Mouse (Mus musculus) kidney, embryonic 14.5 days (tissue): ENCODE data around the gene Snx5. TPM values are rescaled to one million over a fixed set of nuclear protein-coding genes. Genes with fewer than 3 reads are reported as not detected.

Experiments
- ATAC-seq: fragments of 200-750 bp; cut with Nextera tagmentation; 2 replicates; pipeline ENCODE4 v1.8.0; 2017; ENCODE audit warnings: moderate number of reproducible peaks, mild to moderate bottlenecking, moderate TSS enrichment, moderate library complexity; ENCODE audit not compliant: low FRiP score, low TSS enrichment
- H3K27ac ChIP-seq: fragments of 300-500 bp; sonication (generic); 2 replicates; pipeline ENCODE4 v1.5.1; 2014; ENCODE audit warnings: low read depth, mild to moderate bottlenecking, low read length, moderate library complexity, mixed read lengths
- H3K27me3 ChIP-seq: fragments of 300-500 bp; sonication (generic); 2 replicates; pipeline ENCODE4 v1.6.1; 2014; ENCODE audit warnings: mild to moderate bottlenecking, low read length; ENCODE audit not compliant: control insufficient read depth, insufficient read depth
- H3K36me3 ChIP-seq: fragments of 300-500 bp; sonication (generic); 2 replicates; pipeline ENCODE4 v1.6.1; 2014; ENCODE audit warnings: low read length, mixed read lengths; ENCODE audit not compliant: control insufficient read depth, insufficient read depth
- H3K4me1 ChIP-seq: fragments of 300-500 bp; sonication (generic); 2 replicates; pipeline ENCODE4 v1.6.1; 2014; ENCODE audit warnings: low read length, mixed read lengths; ENCODE audit not compliant: control insufficient read depth, insufficient read depth
- H3K4me2 ChIP-seq: fragments of 300-500 bp; sonication (generic); replicated peaks from 2 replicates; pipeline ENCODE4 v1.6.1; 2014; ENCODE audit warnings: low read depth, mild to moderate bottlenecking, low read length
- H3K4me3 ChIP-seq: fragments of 300-500 bp; sonication (generic); 2 replicates; pipeline ENCODE4 v1.5.1; 2014; ENCODE audit warnings: mild to moderate bottlenecking, low read length
- H3K9ac ChIP-seq: fragments of 300-500 bp; sonication (generic); 2 replicates; pipeline ENCODE4 v1.6.1; 2014; ENCODE audit warnings: low read depth, mild to moderate bottlenecking, low read length, moderate library complexity
- H3K9me3 ChIP-seq: fragments of 300-500 bp; sonication (generic); 2 replicates; pipeline ENCODE4 v1.6.1; 2016; ENCODE audit warnings: low read length; ENCODE audit not compliant: control insufficient read depth
- WGBS: fragments of 180-500 bp; shearing (Covaris S2); extraction: QIAGEN DNeasy Blood & Tissue Kit; methylation state at CpG from one replicate; pipeline ENCODE4 v1.1.7; 2014; 5-methylcytosine and 5-hydroxymethylcytosine counted together
- polyA plus RNA-seq: library from polyadenylated mRNA; unstranded; fragments of >200 nt; fragmentation: Nextera tagmentation; extraction: Ambion mirVana; gene quantifications from 2 replicates; pipeline ENCODE4 v1.2.1, GENCODE M21; 2014

Gene Snx5
- polyA plus RNA-seq, 1 experiment from 2014 or later, result 155 TPM

DNA sequence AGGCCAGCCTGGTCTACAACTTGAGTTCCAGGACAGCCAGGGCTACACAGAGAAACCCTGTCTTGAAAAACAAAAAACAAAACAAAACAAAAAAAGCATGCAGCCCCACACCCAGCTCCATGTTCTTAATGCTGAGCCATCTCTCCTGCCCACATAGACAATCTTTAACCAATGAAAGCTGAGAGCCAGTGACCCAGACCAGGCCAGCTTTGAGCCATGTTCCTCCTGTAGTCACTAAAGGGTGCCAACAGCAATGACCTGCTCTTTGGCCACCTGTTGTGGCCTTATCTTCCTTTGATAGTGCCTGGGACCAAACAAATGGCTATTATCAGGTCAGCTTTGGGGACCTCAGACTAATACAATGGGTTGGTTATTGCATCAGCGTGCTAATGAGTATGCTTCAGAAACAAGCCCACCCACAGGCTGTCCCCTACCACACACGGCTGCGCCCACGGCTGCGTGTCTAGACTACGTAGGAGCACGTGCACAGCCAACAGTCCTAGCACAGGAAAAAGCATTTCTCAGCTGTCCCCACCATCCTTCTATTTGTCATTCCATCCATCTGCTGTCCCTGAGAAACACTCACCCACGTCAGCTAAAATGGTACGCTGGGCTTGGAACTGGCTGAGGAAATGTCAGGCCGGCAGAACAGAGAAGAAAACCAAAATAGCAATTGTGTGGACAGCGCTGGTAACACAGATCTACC is 21.0 kb upstream of the Snx5 start:
- Histone ChIP-seq H3K36me3 (no peaks in the 10 kb centered on the region), H3K4me1 (no peaks in the 10 kb centered on the region), H3K9me3 (no peaks in the 10 kb centered on the region), H3K27ac (no peak overlapping the region), H3K9ac (no peak overlapping the region), H3K4me2 (no peak overlapping the region), H3K27me3 (no peaks in the 10 kb centered on the region), H3K4me3 (no peak overlapping the region)
- 78% methylated on average over 11 of the region's 11 CpGs for WGBS
- no peak for ATAC-seq

DNA sequence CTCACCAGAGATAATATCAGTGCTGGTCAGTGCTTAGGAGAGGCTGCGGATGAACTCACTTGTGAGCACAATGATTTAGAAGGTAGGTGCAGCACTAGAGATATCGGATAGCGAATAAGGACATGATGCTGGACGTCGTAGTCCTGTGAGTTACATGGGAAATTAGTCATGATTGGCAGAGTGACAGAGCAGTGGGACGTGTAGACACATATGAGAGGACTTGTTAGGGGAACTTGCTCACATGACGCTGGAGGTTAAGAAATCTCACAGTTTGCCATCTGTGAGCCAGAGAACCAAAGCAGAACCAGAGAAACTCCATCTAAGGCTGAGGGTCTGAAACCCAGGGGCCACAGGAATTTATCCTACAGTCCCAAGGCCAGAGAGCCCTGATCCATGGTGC is 19.6 kb upstream of the Snx5 start:
- ATAC-seq, result no peak
- WGBS, result 66% methylated on average over 7 of the region's 7 CpGs
- H3K27ac ChIP-seq, result no peak overlapping the region
- H3K9ac ChIP-seq, result no peak overlapping the region
- H3K4me2 ChIP-seq, result no peak overlapping the region
- no peaks in the 10 kb centered on the region for H3K9me3 ChIP-seq
- H3K4me1 ChIP-seq, result no peaks in the 10 kb centered on the region
- H3K4me3 ChIP-seq, result no peak overlapping the region
- no peaks in the 10 kb centered on the region for H3K36me3 ChIP-seq
- no peaks in the 10 kb centered on the region for H3K27me3 ChIP-seq

DNA sequence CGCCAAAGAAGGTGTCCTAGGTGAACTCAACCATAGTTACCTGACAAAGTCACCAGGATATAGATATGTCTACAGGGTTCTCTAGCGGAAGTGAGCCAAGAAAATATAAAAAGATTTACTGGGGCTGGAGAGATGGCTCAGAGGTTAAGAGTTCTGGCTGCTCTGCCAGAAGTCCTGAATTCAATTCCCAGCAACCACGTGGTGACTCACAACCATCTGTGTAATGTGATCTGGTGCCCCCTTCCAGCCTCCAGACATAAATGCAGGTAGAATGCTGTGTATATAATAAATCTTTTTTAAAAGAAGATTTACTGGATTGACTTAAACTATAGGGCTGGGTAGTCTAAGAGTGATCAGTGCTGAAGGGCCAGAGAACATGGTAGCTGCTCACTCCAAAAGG is 10.7 kb upstream of the Snx5 start:
- H3K27me3 ChIP-seq, result no peaks in the 10 kb centered on the region
- 55% methylated on average over 3 of the region's 3 CpGs for WGBS
- no peak for ATAC-seq
- H3K4me3 ChIP-seq, result no peak overlapping the region
- no peaks in the 10 kb centered on the region for H3K9me3 ChIP-seq
- no peak overlapping the region for H3K4me2 ChIP-seq
- peaks cover 3% of the 10 kb centered on the region for H3K4me1 ChIP-seq
- H3K9ac ChIP-seq, result no peak overlapping the region
- peaks cover 25% of the 10 kb centered on the region for H3K36me3 ChIP-seq
- no peak overlapping the region for H3K27ac ChIP-seq

DNA sequence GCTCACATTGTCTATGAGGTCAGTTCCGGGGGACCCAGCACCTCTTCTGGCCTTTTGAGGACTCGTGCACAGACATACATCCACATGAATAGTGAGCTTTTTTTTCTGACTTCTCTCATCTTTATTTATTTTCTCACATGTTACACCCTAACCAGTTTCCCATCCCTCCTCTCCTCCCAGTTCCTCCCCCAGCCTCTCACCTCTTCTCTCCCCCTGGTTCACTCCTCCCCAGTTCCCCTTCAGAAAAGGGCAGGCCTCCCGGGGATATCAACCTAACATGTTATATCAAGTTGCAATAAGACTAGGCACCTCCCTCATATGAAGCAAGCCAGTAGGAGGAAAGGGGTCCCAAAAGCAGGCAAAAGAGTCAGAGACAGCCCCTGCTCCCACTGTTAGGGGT is 9.9 kb upstream of the Snx5 start:
- Histone ChIP-seq H3K4me2 (no peak overlapping the region), H3K27ac (no peak overlapping the region), H3K4me3 (no peak overlapping the region), H3K9ac (no peak overlapping the region), H3K4me1 (peaks cover 3% of the 10 kb centered on the region), H3K36me3 (peaks cover 28% of the 10 kb centered on the region), H3K9me3 (no peaks in the 10 kb centered on the region), H3K27me3 (no peaks in the 10 kb centered on the region)
- WGBS, result 51% methylated on average over 3 of the region's 3 CpGs
- ATAC-seq, result peak; percentile 28

DNA sequence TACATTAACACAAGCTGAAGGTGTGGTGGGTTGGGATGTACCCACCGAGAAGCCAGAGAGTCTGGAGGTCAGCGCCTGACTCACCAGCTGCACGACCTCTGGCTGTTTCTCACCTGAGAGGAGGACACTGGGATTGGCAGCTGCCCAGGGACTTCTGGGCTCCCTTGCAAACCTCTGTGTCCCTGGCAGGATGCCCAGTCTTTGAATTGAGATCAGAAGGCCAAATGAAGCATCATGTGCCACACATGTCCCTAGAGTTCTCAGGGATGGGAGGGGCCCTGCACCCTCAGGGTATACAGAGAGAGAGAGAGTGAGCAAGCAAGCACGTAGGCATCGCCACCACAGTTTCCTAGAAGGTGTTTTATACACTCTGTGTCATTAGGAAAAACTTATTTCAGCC is 9.0 kb upstream of the Snx5 start:
- H3K27ac ChIP-seq, result no peak overlapping the region
- peaks cover 28% of the 10 kb centered on the region for H3K36me3 ChIP-seq
- WGBS, result 78% methylated on average over 5 of the region's 5 CpGs
- H3K4me3 ChIP-seq, result no peak overlapping the region
- no peak overlapping the region for H3K4me2 ChIP-seq
- no peak overlapping the region for H3K9ac ChIP-seq
- peaks cover 5% of the 10 kb centered on the region; the same call in 1 of the 2 replicates for H3K4me1 ChIP-seq
- no peak for ATAC-seq
- no peaks in the 10 kb centered on the region for H3K9me3 ChIP-seq
- H3K27me3 ChIP-seq, result no peaks in the 10 kb centered on the region

DNA sequence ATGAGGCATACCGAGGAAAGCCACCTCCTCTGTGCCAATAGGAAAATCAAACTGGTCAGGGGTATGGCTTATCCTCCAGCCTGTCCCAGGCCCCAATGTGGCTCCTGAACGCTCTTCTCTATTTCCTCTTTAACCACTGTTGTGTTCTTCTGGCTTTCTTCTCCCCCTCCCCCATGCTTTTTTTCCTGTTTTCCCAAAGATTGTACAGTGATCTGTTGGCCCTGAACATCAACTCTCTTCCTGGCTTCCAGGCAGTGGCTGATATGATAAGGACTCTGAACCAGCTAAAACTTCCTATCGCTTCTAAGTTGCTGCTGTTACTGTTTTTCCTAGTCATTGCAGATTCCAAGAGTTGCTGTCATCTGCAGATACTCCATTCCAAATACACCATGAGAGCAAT is 6.2 kb upstream of the Snx5 start:
- WGBS, result 84% methylated on average over 3 of the region's 3 CpGs
- Histone ChIP-seq H3K4me2 (no peak overlapping the region), H3K4me3 (no peak overlapping the region), H3K4me1 (peaks cover 7% of the 10 kb centered on the region; the same call in 1 of the 2 replicates), H3K27ac (no peak overlapping the region), H3K27me3 (no peaks in the 10 kb centered on the region), H3K36me3 (peaks cover 28% of the 10 kb centered on the region), H3K9ac (no peak overlapping the region), H3K9me3 (no peaks in the 10 kb centered on the region)
- no peak for ATAC-seq

DNA sequence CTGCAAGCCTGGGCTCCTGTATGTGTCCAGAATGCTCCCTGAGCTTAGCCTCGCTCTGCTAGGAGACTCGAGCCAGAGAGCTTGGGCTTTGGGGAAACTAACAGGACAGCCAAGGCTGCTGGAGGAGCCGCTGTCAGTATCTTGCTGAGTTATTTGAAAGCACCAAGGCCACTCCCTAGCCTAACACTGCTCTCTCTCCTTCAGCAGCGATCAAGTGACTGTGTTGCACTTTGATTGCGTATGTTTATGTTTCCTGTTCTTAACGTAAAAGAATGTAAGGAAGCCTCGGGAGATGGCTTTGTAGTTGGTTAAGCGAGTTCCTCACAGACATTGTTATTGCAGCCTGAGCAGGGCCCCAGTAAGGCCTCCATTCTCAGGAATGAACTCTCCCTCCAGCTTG is 4.0 kb upstream of the Snx5 start:
- peak overlapping the region; percentile 61; the same call in 1 of the 2 replicates for H3K27ac ChIP-seq
- no peak overlapping the region for H3K4me3 ChIP-seq
- 34% methylated on average over 8 of the region's 8 CpGs for WGBS
- peak overlapping the region; percentile 22; the same call in 1 of the 2 replicates for H3K4me2 ChIP-seq
- H3K27me3 ChIP-seq, result no peaks in the 10 kb centered on the region
- no peaks in the 10 kb centered on the region for H3K9me3 ChIP-seq
- peaks cover 7% of the 10 kb centered on the region; the same call in 1 of the 2 replicates for H3K4me1 ChIP-seq
- peaks cover 24% of the 10 kb centered on the region for H3K36me3 ChIP-seq
- peak overlapping the region; percentile 23; the same call in 1 of the 2 replicates for H3K9ac ChIP-seq
- no peak for ATAC-seq

DNA sequence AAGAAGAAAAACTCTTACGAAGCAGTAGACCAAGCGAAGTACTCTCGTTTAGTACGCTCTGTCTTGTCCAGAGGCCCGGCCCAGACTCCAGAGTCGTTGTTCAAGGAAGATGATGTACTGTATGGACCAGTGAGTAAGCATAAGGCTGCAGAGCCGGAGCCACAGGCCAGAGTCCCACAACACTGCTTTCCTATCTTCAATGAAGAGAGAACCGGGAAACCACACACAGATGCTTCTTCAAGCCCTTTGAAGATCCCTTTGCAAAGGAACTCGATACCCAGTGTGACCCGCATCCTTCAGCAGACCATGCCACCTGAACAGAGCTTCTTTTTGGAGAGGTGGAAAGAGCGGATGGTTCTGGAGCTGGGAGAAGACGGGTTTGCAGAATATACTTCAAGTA is 1.4 kb upstream of the Snx5 start:
- H3K4me2 ChIP-seq, result no peak overlapping the region
- peaks cover 27% of the 10 kb centered on the region for H3K4me1 ChIP-seq
- H3K27me3 ChIP-seq, result no peaks in the 10 kb centered on the region
- 86% methylated on average over 12 of the region's 12 CpGs for WGBS
- no peak overlapping the region for H3K27ac ChIP-seq
- peaks cover 9% of the 10 kb centered on the region; the same call in 1 of the 2 replicates for H3K36me3 ChIP-seq
- H3K9me3 ChIP-seq, result no peaks in the 10 kb centered on the region
- no peak for ATAC-seq
- H3K9ac ChIP-seq, result no peak overlapping the region
- H3K4me3 ChIP-seq, result no peak overlapping the region

DNA sequence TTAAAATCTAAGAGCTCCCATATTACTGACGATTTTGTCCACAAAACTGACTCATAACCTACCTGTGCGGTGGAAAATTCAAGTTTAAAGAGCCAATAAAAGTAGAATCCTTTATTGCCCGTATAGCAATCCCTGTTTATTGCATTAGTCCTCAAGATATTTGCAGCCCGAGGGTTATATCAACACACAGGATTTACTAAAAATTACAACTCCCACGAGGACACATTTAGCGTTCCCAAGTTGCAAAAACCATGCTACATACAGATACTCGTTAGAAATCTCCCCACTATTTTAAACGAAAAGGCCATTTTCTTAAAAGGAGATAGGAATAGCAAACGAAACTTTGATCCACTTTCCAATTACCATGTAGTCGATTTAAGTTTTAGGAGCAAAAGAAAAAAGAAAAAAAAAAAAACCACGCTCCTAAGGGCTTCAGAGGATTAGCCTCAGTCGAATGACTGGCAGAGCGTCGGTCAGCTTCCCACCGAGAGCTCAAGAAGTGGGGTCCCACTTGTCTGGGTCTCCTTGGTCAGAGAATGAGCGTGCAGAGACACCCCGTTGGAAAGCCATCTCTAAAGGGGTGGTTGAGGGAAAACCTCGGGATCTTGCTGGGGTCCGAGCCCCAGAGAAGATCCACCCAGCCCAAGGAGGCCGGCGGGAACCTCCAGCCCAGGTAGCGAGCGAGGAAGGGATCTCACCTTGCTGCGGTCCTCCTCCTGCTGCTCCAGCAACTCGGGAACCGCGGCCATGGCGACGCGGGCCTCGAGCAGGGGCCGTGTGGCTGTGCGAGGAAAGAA is 829 bp downstream of the Snx5 start:
- Histone ChIP-seq H3K36me3 (peaks cover 10% of the 10 kb centered on the region; the same call in 1 of the 2 replicates), H3K4me3 (peak overlapping the region; percentile 95), H3K27ac (peak overlapping the region; percentile 94), H3K4me1 (peaks cover 42% of the 10 kb centered on the region), H3K27me3 (no peaks in the 10 kb centered on the region), H3K9me3 (no peaks in the 10 kb centered on the region), H3K9ac (peak overlapping the region; percentile 98), H3K4me2 (peak overlapping the region; percentile 72)
- no peak for ATAC-seq
- under 1% methylated on average over 33 of the region's 33 CpGs for WGBS
